Mouse (Mus musculus) brain, adult 2 months (tissue): ENCODE data around the gene Lhx2.
A peak's percentile ranks its signal among the peaks of the same experiment; 100 is the strongest.

Source experiments
- DNase-seq: peaks from one replicate; pipeline ENCODE4 v3.0.0; 2011; ENCODE audit warnings: low read depth, low spot score

Gene Lhx2

GRCm38 (mm10) chr2:38359186-38359585, 20.1 kb downstream of the Lhx2 start:
- no peak for DNase-seq

- no peak for DNase-seq
Measured at GRCm38 (mm10) chr2:38359811-38360210, 20.7 kb downstream of the Lhx2 start.

- no peak for DNase-seq
Measured at GRCm38 (mm10) chr2:38366222-38366621, 27.1 kb downstream of the Lhx2 start.

- no peak for DNase-seq
Measured at GRCm38 (mm10) chr2:38367023-38367422, 27.9 kb downstream of the Lhx2 start.

- DNase-seq = peak; percentile 56
Measured at GRCm38 (mm10) chr2:38367852-38368251, 28.8 kb downstream of the Lhx2 start.

- DNase-seq = peak; percentile 61
Measured at GRCm38 (mm10) chr2:38368746-38369330, 29.8 kb downstream of the Lhx2 start.

GRCm38 (mm10) chr2:38375606-38376304, 36.7 kb downstream of the Lhx2 start:
- no peak for DNase-seq

- DNase-seq = no peak
Measured at GRCm38 (mm10) chr2:38377254-38377653, 38.2 kb downstream of the Lhx2 start.

GRCm38 (mm10) chr2:38378346-38378745, 39.3 kb downstream of the Lhx2 start:
- DNase-seq = peak; percentile 52

- peak; percentile 78 for DNase-seq
Measured at GRCm38 (mm10) chr2:38378849-38379545, 39.9 kb downstream of the Lhx2 start.

- peak; percentile 86 for DNase-seq
Measured at GRCm38 (mm10) chr2:38379546-38379870, 40.4 kb downstream of the Lhx2 start.

GRCm38 (mm10) chr2:38380136-38381083, 41.3 kb downstream of the Lhx2 start:
- DNase-seq = no peak

GRCm38 (mm10) chr2:38387568-38388262, 48.6 kb downstream of the Lhx2 start:
- DNase-seq = no peak

GRCm38 (mm10) chr2:38394977-38395868, 56.1 kb downstream of the Lhx2 start:
- peak; percentile 81 for DNase-seq

GRCm38 (mm10) chr2:38395869-38396236, 56.8 kb downstream of the Lhx2 start:
- no peak for DNase-seq

- no peak for DNase-seq
Measured at GRCm38 (mm10) chr2:38397306-38397705, 58.2 kb downstream of the Lhx2 start.

GRCm38 (mm10) chr2:38397882-38398281, 58.8 kb downstream of the Lhx2 start:
- DNase-seq = no peak

- DNase-seq = peak; percentile 82
Measured at GRCm38 (mm10) chr2:38402611-38403010, 63.5 kb downstream of the Lhx2 start.

GRCm38 (mm10) chr2:38403231-38403630, 64.2 kb downstream of the Lhx2 start:
- peak; percentile 91 for DNase-seq

- DNase-seq = peak; percentile 23
Measured at GRCm38 (mm10) chr2:38404007-38404596, 65.0 kb downstream of the Lhx2 start.
